Mouse (Mus musculus) neutrophil, adult 5-6 weeks (primary cell): ENCODE measurements around the gene Tcte3. TPM values are rescaled to one million over a fixed set of nuclear protein-coding genes. Genes with fewer than 3 reads are reported as not detected.
"Not testable (repeated sequence)": the region's sequence is repeated elsewhere in the genome, so short reads cannot be mapped to it uniquely, and the experiment has no call there.

ENCODE experiments used
- ATAC-seq: fragments of 151-379, 151-347 bp; 2 replicates; pipeline ENCODE4 v1.8.0; 2017; ENCODE audit warnings: mild to moderate bottlenecking, moderate TSS enrichment; ENCODE audit not compliant: insufficient number of reproducible peaks, poor library complexity, low FRiP score, severe bottlenecking; ENCODE audit errors: extremely low read depth
- total RNA-seq: library from RNA; stranded (forward); fragments of 200-1000 nt; gene quantifications from 2 replicates; pipeline ENCODE4 v1.2.3, GENCODE M21; 2017

Tcte3 gene
- total RNA-seq = not detected in 2 replicates

GRCm38 (mm10) chr17:15041175-15041729, at the start of gene Tcte3, which contains the start of the genes Ermard and Gm3448:
Gene Tcte3 (minus strand): TSS chr17:15041488.
Gene Ermard (plus strand): TSS chr17:15041208.
Gene Gm3448 (minus strand): TSS chr17:15041537.
- peak; percentile 96 for ATAC-seq

- ATAC-seq = no peak
Observed at GRCm38 (mm10) chr17:15088591-15089001, 47.3 kb upstream of the Tcte3 start.

- no peak for ATAC-seq
Observed at GRCm38 (mm10) chr17:15088166-15088565, 46.9 kb upstream of the Tcte3 start.

GRCm38 (mm10) chr17:15085006-15085405, 43.7 kb upstream of the Tcte3 start:
- no peak for ATAC-seq

- ATAC-seq = no peak
Observed at GRCm38 (mm10) chr17:15084226-15084848, 43.0 kb upstream of the Tcte3 start.

- ATAC-seq = no peak
Observed at GRCm38 (mm10) chr17:15077536-15077935, 36.2 kb upstream of the Tcte3 start.

- no peak for ATAC-seq
Observed at GRCm38 (mm10) chr17:15075033-15075432, 33.7 kb upstream of the Tcte3 start.

- no peak for ATAC-seq
Observed at GRCm38 (mm10) chr17:15072211-15072610, 30.9 kb upstream of the Tcte3 start.

- no peak for ATAC-seq
Observed at GRCm38 (mm10) chr17:15069124-15069523, 27.8 kb upstream of the Tcte3 start.

GRCm38 (mm10) chr17:15068040-15068792, 26.9 kb upstream of the Tcte3 start:
- no peak for ATAC-seq

- ATAC-seq = no peak
Observed at GRCm38 (mm10) chr17:15066911-15067310, 25.6 kb upstream of the Tcte3 start.

- ATAC-seq = no peak
Observed at GRCm38 (mm10) chr17:15066066-15066465, 24.8 kb upstream of the Tcte3 start.

GRCm38 (mm10) chr17:15065391-15066024, 24.2 kb upstream of the Tcte3 start:
- ATAC-seq = no peak

- no peak for ATAC-seq
Observed at GRCm38 (mm10) chr17:15060356-15060755, 19.1 kb upstream of the Tcte3 start.

- no peak for ATAC-seq
Observed at GRCm38 (mm10) chr17:15059646-15060045, 18.4 kb upstream of the Tcte3 start.

GRCm38 (mm10) chr17:15058161-15058591, 16.9 kb upstream of the Tcte3 start:
- ATAC-seq = no peak

- ATAC-seq = no peak
Observed at GRCm38 (mm10) chr17:15055925-15056324, 14.6 kb upstream of the Tcte3 start.

- not testable (repeated sequence) for ATAC-seq
Observed at GRCm38 (mm10) chr17:15053829-15054200, 12.5 kb upstream of the Tcte3 start.

- ATAC-seq = not testable (repeated sequence)
Observed at GRCm38 (mm10) chr17:15053183-15053828, 12.0 kb upstream of the Tcte3 start.
